Mouse (Mus musculus): Measurements from ENCODE around the gene Tns2. TPM values are rescaled to one million over a fixed set of nuclear protein-coding genes. Genes with fewer than 3 reads are reported as not detected.

Tns2 gene
- polyA plus RNA-seq, 1 experiment from 2014 or later, result 10.4 TPM

- WGBS, result 89% methylated on average over 12 of the region's 12 CpGs
Observed at GRCm38 (mm10) chr15:102091063-102091679, 9.0 kb upstream of the Tns2 start.

GRCm38 (mm10) chr15:102091688-102092087, 8.5 kb upstream of the Tns2 start:
- Histone ChIP-seq H3K27me3 (ENCODE audit: control insufficient read depth, insufficient read depth, low read length) (no peaks in the 10 kb centered on the region), H3K4me3 (replicated peaks; ENCODE audit: low read length) (no peak overlapping the region), H3K27ac (no peak overlapping the region), H3K36me3 (replicated peaks; ENCODE audit: control insufficient read depth, insufficient read depth) (peaks cover 100% of the 10 kb centered on the region), H3K9ac (no peak overlapping the region), H3K4me2 (replicated peaks) (no peak overlapping the region), H3K9me3 (ENCODE audit: control insufficient read depth, low read length) (no peaks in the 10 kb centered on the region), H3K4me1 (replicated peaks; ENCODE audit: control insufficient read depth, insufficient read depth, low read length) (no peaks in the 10 kb centered on the region)
- 70% methylated on average over 1 of the region's 1 CpGs for WGBS
- no peak for DNase-seq (ENCODE audit: low spot score)
- no peak for ATAC-seq (ENCODE audit: low FRiP score)

More at GRCm38 (mm10) chr15:102091063-102091679, 9.0 kb upstream of the Tns2 start:
- Histone ChIP-seq H3K36me3 (replicated peaks; ENCODE audit: control insufficient read depth, insufficient read depth) (peaks cover 100% of the 10 kb centered on the region), H3K27me3 (ENCODE audit: control insufficient read depth, insufficient read depth, low read length) (no peaks in the 10 kb centered on the region), H3K4me3 (replicated peaks; ENCODE audit: low read length) (no peak overlapping the region), H3K4me1 (replicated peaks; ENCODE audit: control insufficient read depth, insufficient read depth, low read length) (no peaks in the 10 kb centered on the region), H3K4me2 (replicated peaks) (no peak overlapping the region), H3K27ac (no peak overlapping the region), H3K9me3 (ENCODE audit: control insufficient read depth, low read length) (no peaks in the 10 kb centered on the region), H3K9ac (no peak overlapping the region)
- no peak for DNase-seq (ENCODE audit: low spot score)
- ATAC-seq (ENCODE audit: low FRiP score), result no peak

GRCm38 (mm10) chr15:102092222-102092621, 8.0 kb upstream of the Tns2 start:
- no peaks in the 10 kb centered on the region for H3K27me3 ChIP-seq (ENCODE audit: control insufficient read depth, insufficient read depth, low read length)
- ATAC-seq (ENCODE audit: low FRiP score) (no peak), DNase-seq (ENCODE audit: low spot score) (no peak)
- H3K4me3 ChIP-seq (replicated peaks; ENCODE audit: low read length), result no peak overlapping the region
- WGBS, result 94% methylated on average over 4 of the region's 4 CpGs
- H3K4me2 ChIP-seq (replicated peaks), result no peak overlapping the region
- peaks cover 98% of the 10 kb centered on the region for H3K36me3 ChIP-seq (replicated peaks; ENCODE audit: control insufficient read depth, insufficient read depth)
- H3K4me1 ChIP-seq (replicated peaks; ENCODE audit: control insufficient read depth, insufficient read depth, low read length), result no peaks in the 10 kb centered on the region
- H3K9ac ChIP-seq, result no peak overlapping the region
- H3K9me3 ChIP-seq (ENCODE audit: control insufficient read depth, low read length), result no peaks in the 10 kb centered on the region
- H3K27ac ChIP-seq, result no peak overlapping the region

- Histone ChIP-seq H3K4me3 (replicated peaks; ENCODE audit: low read length) (no peak overlapping the region), H3K36me3 (replicated peaks; ENCODE audit: control insufficient read depth, insufficient read depth) (peaks cover 89% of the 10 kb centered on the region), H3K9me3 (ENCODE audit: control insufficient read depth, low read length) (no peaks in the 10 kb centered on the region), H3K27me3 (ENCODE audit: control insufficient read depth, insufficient read depth, low read length) (no peaks in the 10 kb centered on the region), H3K4me2 (replicated peaks) (no peak overlapping the region), H3K4me1 (replicated peaks; ENCODE audit: control insufficient read depth, insufficient read depth, low read length) (no peaks in the 10 kb centered on the region), H3K27ac (no peak overlapping the region), H3K9ac (no peak overlapping the region)
- ATAC-seq (ENCODE audit: low FRiP score), result no peak
- DNase-seq (ENCODE audit: low spot score), result no peak
- 66% methylated on average over 2 of the region's 2 CpGs for WGBS
Observed at GRCm38 (mm10) chr15:102094157-102094556, 6.1 kb upstream of the Tns2 start.

GRCm38 (mm10) chr15:102094988-102095387, 5.2 kb upstream of the Tns2 start:
- no peak for DNase-seq (ENCODE audit: low spot score)
- Histone ChIP-seq H3K4me3 (replicated peaks; ENCODE audit: low read length) (no peak overlapping the region), H3K9me3 (ENCODE audit: control insufficient read depth, low read length) (no peaks in the 10 kb centered on the region), H3K36me3 (replicated peaks; ENCODE audit: control insufficient read depth, insufficient read depth) (peaks cover 81% of the 10 kb centered on the region), H3K4me2 (replicated peaks) (no peak overlapping the region), H3K9ac (no peak overlapping the region), H3K27me3 (ENCODE audit: control insufficient read depth, insufficient read depth, low read length) (no peaks in the 10 kb centered on the region), H3K4me1 (replicated peaks; ENCODE audit: control insufficient read depth, insufficient read depth, low read length) (peaks cover 2% of the 10 kb centered on the region), H3K27ac (no peak overlapping the region)
- 89% methylated on average over 16 of the region's 16 CpGs for WGBS
- ATAC-seq (ENCODE audit: low FRiP score), result no peak

GRCm38 (mm10) chr15:102097147-102097915, 2.9 kb upstream of the Tns2 start:
- DNase-seq (ENCODE audit: low spot score) (no peak), ATAC-seq (ENCODE audit: low FRiP score) (no peak)
- Histone ChIP-seq H3K36me3 (replicated peaks; ENCODE audit: control insufficient read depth, insufficient read depth) (peaks cover 57% of the 10 kb centered on the region), H3K9ac (no peak overlapping the region), H3K4me3 (replicated peaks; ENCODE audit: low read length) (no peak overlapping the region), H3K27ac (no peak overlapping the region), H3K4me2 (replicated peaks) (no peak overlapping the region), H3K27me3 (ENCODE audit: control insufficient read depth, insufficient read depth, low read length) (0 out of 2 replicates have a peak, but pooled peaks cover 7% of the 10 kb centered on the region), H3K4me1 (replicated peaks; ENCODE audit: control insufficient read depth, insufficient read depth, low read length) (peaks cover 19% of the 10 kb centered on the region), H3K9me3 (ENCODE audit: control insufficient read depth, low read length) (no peaks in the 10 kb centered on the region)
- WGBS, result 76% methylated on average over 7 of the region's 8 CpGs

GRCm38 (mm10) chr15:102097991-102098555, 2.1 kb upstream of the Tns2 start:
- Histone ChIP-seq H3K4me3 (replicated peaks; ENCODE audit: low read length) (no peak overlapping the region), H3K36me3 (replicated peaks; ENCODE audit: control insufficient read depth, insufficient read depth) (peaks cover 50% of the 10 kb centered on the region), H3K9ac (no peak overlapping the region), H3K27me3 (ENCODE audit: control insufficient read depth, insufficient read depth, low read length) (0 out of 2 replicates have a peak, but pooled peaks cover 7% of the 10 kb centered on the region), H3K4me2 (replicated peaks) (no peak overlapping the region), H3K4me1 (replicated peaks; ENCODE audit: control insufficient read depth, insufficient read depth, low read length) (peaks cover 26% of the 10 kb centered on the region), H3K27ac (no peak overlapping the region), H3K9me3 (ENCODE audit: control insufficient read depth, low read length) (no peaks in the 10 kb centered on the region)
- 28% methylated on average over 5 of the region's 5 CpGs for WGBS
- ATAC-seq (ENCODE audit: low FRiP score) (no peak), DNase-seq (ENCODE audit: low spot score) (no peak)

- H3K9ac ChIP-seq, result no peak overlapping the region
- 0 out of 2 replicates have a peak, but pooled peaks cover 7% of the 10 kb centered on the region for H3K27me3 ChIP-seq (ENCODE audit: control insufficient read depth, insufficient read depth, low read length)
- peaks cover 31% of the 10 kb centered on the region for H3K4me1 ChIP-seq (replicated peaks; ENCODE audit: control insufficient read depth, insufficient read depth, low read length)
- H3K4me3 ChIP-seq (replicated peaks; ENCODE audit: low read length), result no peak overlapping the region
- 44% methylated on average over 5 of the region's 5 CpGs for WGBS
- no peak for ATAC-seq (ENCODE audit: low FRiP score)
- peaks cover 38% of the 10 kb centered on the region for H3K36me3 ChIP-seq (replicated peaks; ENCODE audit: control insufficient read depth, insufficient read depth)
- H3K4me2 ChIP-seq (replicated peaks), result peak overlapping the region; percentile 75; the same call in 1 of the 2 replicates
- DNase-seq (ENCODE audit: low spot score), result no peak
- H3K27ac ChIP-seq, result no peak overlapping the region
- H3K9me3 ChIP-seq (ENCODE audit: control insufficient read depth, low read length), result no peaks in the 10 kb centered on the region
Observed at GRCm38 (mm10) chr15:102099260-102099659, 953 bp upstream of the Tns2 start.

- Histone ChIP-seq H3K36me3 (replicated peaks; ENCODE audit: control insufficient read depth, insufficient read depth) (peaks cover 33% of the 10 kb centered on the region), H3K4me3 (replicated peaks; ENCODE audit: low read length) (peak overlapping the region; percentile 43), H3K27ac (no peak overlapping the region), H3K9me3 (ENCODE audit: control insufficient read depth, low read length) (no peaks in the 10 kb centered on the region), H3K4me2 (replicated peaks) (peak overlapping the region; percentile 75), H3K9ac (peak overlapping the region; percentile 64), H3K4me1 (replicated peaks; ENCODE audit: control insufficient read depth, insufficient read depth, low read length) (peaks cover 31% of the 10 kb centered on the region), H3K27me3 (ENCODE audit: control insufficient read depth, insufficient read depth, low read length) (0 out of 2 replicates have a peak, but pooled peaks cover 7% of the 10 kb centered on the region)
- 25% methylated on average over 8 of the region's 8 CpGs for WGBS
- no peak for DNase-seq (ENCODE audit: low spot score)
- ATAC-seq (ENCODE audit: low FRiP score), result no peak
Observed at GRCm38 (mm10) chr15:102099771-102100160, 447 bp upstream of the Tns2 start.
